7 mouse cellular contexts compared by ENCODE assay signal in the genomic region with DNA sequence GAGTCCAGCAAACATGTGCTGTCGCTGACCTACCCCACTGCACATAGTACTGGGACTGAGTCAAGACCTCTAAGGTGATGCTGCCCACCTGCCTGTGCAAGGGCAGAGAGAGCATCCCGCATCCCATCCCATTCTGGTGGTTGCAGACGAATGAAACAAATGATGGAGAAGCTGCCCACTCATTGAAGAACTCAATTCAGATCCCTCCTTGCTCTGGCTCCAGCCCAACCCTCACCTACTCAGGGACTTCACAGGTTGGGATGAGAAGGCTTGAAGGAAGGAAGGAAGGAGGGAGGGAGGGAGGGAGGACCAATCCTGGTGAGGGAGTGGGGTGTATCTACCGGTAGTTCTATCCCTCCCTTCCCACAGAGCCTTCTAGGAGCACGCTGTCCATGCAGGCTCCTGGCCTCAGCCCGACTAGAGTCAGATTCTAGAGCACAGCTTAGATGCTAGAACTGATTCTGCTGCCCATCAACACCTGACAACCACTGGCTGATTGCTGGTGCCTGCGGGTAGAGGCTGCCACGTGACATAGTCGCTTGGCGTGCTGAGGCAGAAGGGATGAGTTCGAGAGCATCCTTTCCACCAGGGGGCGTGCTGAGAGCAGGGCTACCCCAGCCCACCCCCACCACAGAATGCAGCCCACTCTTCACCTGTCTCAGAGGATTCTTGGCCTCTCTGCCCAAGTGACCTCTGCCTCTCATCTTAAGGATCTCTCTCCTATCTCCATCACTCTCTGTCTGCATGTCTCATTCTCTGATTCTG. TPM values are rescaled to one million over a fixed set of nuclear protein-coding genes. Genes with fewer than 3 reads are reported as not detected.
DNase-seq lines count a peak whose midpoint lies in the region; ATAC-seq and TF ChIP-seq lines count a peak whose summit lies in the region.

No protein-coding gene starts in this region.

- no peak overlapping the region for H3K9ac ChIP-seq in hindbrain, embryonic 11.5 days (ENCODE audit: low read depth, low read length)
- no peak overlapping the region for H3K9ac ChIP-seq in hindbrain, embryonic 13.5 days
- no peak overlapping the region for H3K9ac ChIP-seq in ES-Bruce4 (ENCODE audit: low read depth, poor library complexity, severe bottlenecking)

- no peak for TF ChIP-seq POLR2A in ES-Bruce4 (IDR thresholded peaks at IDR 0.05; ENCODE audit: insufficient read depth, low read length)

- H3K27me3 ChIP-seq in hindbrain, embryonic 11.5 days (ENCODE audit: control insufficient read depth, insufficient read depth, low read length), result no peaks in the 10 kb centered on the region
- H3K27me3 ChIP-seq in hindbrain, embryonic 13.5 days, result no peaks in the 10 kb centered on the region
- no peaks in the 10 kb centered on the region for H3K27me3 ChIP-seq in ES-Bruce4 (ENCODE audit: control insufficient read depth, insufficient read depth, low read length, poor library complexity, severe bottlenecking)

- WGBS in hindbrain, embryonic 11.5 days, result 40% methylated on average over 12 of the region's 12 CpGs
- WGBS in hindbrain, embryonic 13.5 days, result 39% methylated on average over 12 of the region's 12 CpGs

- TF ChIP-seq CTCF in ES-Bruce4 (IDR thresholded peaks at IDR 0.05; ENCODE audit: low read depth, low read length), result peak; percentile 74

- H3K36me3 ChIP-seq in hindbrain, embryonic 11.5 days (ENCODE audit: control insufficient read depth, insufficient read depth, low read length), result no peaks in the 10 kb centered on the region
- H3K36me3 ChIP-seq in hindbrain, embryonic 13.5 days, result no peaks in the 10 kb centered on the region
- no peaks in the 10 kb centered on the region for H3K36me3 ChIP-seq in ES-Bruce4 (ENCODE audit: control insufficient read depth, insufficient read depth, low read length, poor library complexity, severe bottlenecking)

- no peak overlapping the region for H3K4me3 ChIP-seq in hindbrain, embryonic 11.5 days (ENCODE audit: low read depth, low read length)
- H3K4me3 ChIP-seq in hindbrain, embryonic 13.5 days, result no peak overlapping the region
- H3K4me3 ChIP-seq in ES-Bruce4 (ENCODE audit: low read depth, low read length), result no peak overlapping the region

- no peaks in the 10 kb centered on the region for H3K4me1 ChIP-seq in hindbrain, embryonic 11.5 days (replicated peaks; ENCODE audit: control insufficient read depth, insufficient read depth, low read length)
- H3K4me1 ChIP-seq in hindbrain, embryonic 13.5 days (replicated peaks), result peaks cover 9% of the 10 kb centered on the region
- no peaks in the 10 kb centered on the region for H3K4me1 ChIP-seq in ES-Bruce4 (ENCODE audit: control insufficient read depth, insufficient read depth, low read length)

- no peak overlapping the region for H3K27ac ChIP-seq in hindbrain, embryonic 11.5 days (ENCODE audit: low read depth, low read length)
- no peak overlapping the region for H3K27ac ChIP-seq in hindbrain, embryonic 13.5 days
- no peak overlapping the region for H3K27ac ChIP-seq in ES-Bruce4 (ENCODE audit: insufficient read depth, low read length)

- H3K9me3 ChIP-seq in hindbrain, embryonic 11.5 days (ENCODE audit: control insufficient read depth, low read length), result no peaks in the 10 kb centered on the region
- no peaks in the 10 kb centered on the region for H3K9me3 ChIP-seq in hindbrain, embryonic 13.5 days
- H3K9me3 ChIP-seq in ES-Bruce4 (replicated peaks; ENCODE audit: control insufficient read depth, insufficient read depth, low read length, poor library complexity, severe bottlenecking), result no peaks in the 10 kb centered on the region

- DNase-seq in hindbrain, embryonic 11.5 days (ENCODE audit: low spot score), result peak; percentile 63
- DNase-seq in B cell, adult 2 months, result peak; percentile 40 to 49
- peak; percentile 42 for DNase-seq in induced T-regulatory cell, adult 2 months (ENCODE audit: low read depth)
- no peak for DNase-seq in frontal cortex, postnatal 10 days (ENCODE audit: low spot score in 2 of 2)
- no peak for DNase-seq in left cerebral cortex, adult 18-20 months (ENCODE audit: low spot score in 2 of 2)

- no peak for ATAC-seq in hindbrain, embryonic 11.5 days (ENCODE audit: low FRiP score)
- ATAC-seq in hindbrain, embryonic 13.5 days (ENCODE audit: low FRiP score), result no peak

- no peak for TF ChIP-seq EP300 in ES-Bruce4 (IDR thresholded peaks at IDR 0.05; ENCODE audit: insufficient read depth, low read depth, low read length)

- no peak overlapping the region for H3K4me2 ChIP-seq in hindbrain, embryonic 11.5 days (replicated peaks; ENCODE audit: low read depth, low read length)
- no peak overlapping the region for H3K4me2 ChIP-seq in hindbrain, embryonic 13.5 days

RNA-seq across cellular contexts. Expression of gene Ky, which starts 13.3 kb away (rescaled TPM):
- polyA plus RNA-seq in hindbrain, embryonic 11.5 days (2014; fragmentation: Nextera tagmentation; extraction: Ambion mirVana), result 0.26 and 0.47 TPM in 2 replicates
- polyA plus RNA-seq in hindbrain, embryonic 13.5 days (2015; fragmentation: Nextera tagmentation; extraction: Ambion mirVana), result 0.29 and 0.36 TPM in 2 replicates
- polyA plus RNA-seq in ES-Bruce4 (2011; ENCODE audit: insufficient read depth, insufficient read length, low read depth, missing spikeins), result 0.11 and 1.4 TPM in 2 replicates
- total RNA-seq in left cerebral cortex, adult 18-20 months (2021), result 1 to 10 TPM in 1 of 2 experiments, under 1 TPM in 1; 1.00 to 1.8 TPM

Comparison
In these comparisons a context has a peak if more than half of its experiments do, and no peak if none do; other contexts are left out.
1. DNase-seq: peak in hindbrain, embryonic 11.5 days (single experiment), B cell, adult 2 months (2 of 2) and induced T-regulatory cell, adult 2 months (single experiment); none in frontal cortex, postnatal 10 days (0 of 2) and left cerebral cortex, adult 18-20 months (0 of 2).